Mouse (Mus musculus): ENCODE data around the gene Mthfd1l. TPM values are rescaled to one million over a fixed set of nuclear protein-coding genes. Genes with fewer than 3 reads are reported as not detected.

The Mthfd1l gene
- total RNA-seq, 2 experiments from 2014 or later = 0.27 to 0.40 TPM

DNA sequence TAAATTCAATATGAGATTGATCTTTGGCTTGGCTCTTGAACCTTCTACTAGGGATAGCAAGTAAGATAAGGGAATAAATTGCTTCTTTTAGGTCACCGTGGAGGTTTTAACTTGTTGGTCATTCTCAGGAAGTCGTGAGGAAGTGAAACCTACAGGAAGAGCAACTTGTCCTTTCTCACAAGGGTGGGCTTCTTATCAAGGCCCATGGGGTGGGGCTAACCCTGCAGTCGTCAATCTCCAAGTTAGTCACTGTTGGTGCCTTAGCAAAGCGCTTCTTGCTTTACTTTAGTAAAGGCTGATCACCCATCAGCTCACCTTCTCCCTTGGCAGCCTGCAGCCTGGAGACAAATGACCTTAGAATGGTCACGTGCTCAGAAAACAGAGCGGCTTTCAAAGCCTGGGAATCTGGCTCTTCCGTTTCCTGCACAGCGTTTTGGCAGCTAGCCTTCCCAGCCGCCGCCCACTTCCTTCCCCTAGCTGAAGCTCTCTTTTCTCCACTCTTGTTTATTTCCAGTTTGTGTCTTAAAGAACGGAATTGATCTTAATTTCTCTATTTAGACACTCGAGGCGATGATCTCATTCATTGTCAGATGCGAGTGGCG, 106.8 kb downstream of the Mthfd1l start:
- DNase-seq (ENCODE audit: low spot score) = peak; percentile 72

DNA sequence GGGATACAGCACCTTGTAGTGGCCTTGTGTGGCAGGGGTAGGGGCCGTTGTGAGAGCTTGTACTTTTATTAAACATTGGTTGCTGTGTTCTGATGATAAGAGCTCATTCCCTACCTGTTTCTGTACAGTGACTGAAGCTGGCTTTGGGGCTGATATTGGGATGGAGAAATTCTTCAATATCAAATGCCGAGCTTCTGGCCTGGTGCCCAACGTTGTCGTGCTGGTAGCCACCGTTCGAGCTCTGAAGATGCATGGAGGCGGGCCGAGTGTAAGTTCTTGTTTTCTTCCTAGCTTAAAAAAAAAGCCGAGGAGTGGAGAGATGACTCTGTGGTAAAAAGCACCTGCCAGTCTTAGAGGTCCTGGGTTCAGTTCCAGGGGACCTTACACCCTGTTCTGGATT, 110.7 kb downstream of the Mthfd1l start:
- no peak for DNase-seq (ENCODE audit: low spot score)

DNA sequence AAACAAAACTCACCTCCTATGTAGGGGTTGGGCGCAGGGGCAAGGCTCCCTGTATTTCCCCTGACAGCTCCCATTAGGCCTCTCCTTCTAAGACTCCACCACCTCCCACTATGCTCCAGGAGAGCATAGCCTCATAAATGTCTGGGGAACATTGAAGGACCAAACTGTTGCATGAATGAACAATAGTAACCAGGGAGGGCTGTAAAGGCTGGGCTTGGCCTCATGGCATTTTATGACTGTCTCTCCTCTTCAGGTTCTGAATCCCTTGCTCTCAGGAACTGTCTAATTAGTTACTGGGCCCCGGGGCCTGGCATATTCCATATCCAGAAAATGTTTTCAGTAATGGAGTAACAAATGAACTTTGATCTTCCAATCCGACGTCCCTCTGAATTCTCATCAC, 112.0 kb downstream of the Mthfd1l start:
- no peak for DNase-seq (ENCODE audit: low spot score)

DNA sequence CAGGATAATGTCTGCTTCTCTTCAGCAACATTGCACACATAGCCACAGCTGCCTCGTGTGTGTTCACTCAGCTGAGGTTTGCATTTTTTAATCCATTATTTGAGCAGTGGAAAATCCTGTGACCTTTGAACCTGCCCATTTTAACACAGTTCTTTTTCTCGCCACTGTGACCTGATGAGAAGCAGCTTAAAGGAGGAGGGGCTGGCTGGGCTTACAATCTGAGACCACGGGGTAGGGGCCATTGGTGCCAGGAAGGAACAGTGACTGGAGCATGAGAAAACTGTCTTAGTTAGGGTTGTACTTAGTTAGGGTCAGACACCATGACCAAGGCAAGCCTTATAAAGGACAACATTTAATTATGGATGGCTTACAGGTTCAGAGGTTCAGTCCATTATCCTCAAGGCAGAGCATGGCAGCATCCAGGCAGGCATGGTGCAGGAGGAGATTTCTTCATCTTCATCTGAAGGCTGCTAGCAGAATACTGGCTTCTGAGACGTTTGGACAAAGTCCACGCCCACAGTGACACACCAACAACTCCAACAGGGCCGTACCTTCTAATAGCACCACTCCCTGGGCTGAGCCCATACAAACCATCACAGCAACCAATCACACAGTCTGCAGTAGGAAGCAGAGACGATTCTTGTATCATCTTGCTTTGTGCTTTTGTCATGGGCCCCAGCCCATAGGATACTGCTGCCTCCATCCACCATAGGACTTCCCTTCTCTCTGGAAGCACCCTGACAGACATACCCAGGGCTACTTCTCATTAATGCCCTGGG, 112.6 kb downstream of the Mthfd1l start:
- no peak for DNase-seq (ENCODE audit: low spot score)

DNA sequence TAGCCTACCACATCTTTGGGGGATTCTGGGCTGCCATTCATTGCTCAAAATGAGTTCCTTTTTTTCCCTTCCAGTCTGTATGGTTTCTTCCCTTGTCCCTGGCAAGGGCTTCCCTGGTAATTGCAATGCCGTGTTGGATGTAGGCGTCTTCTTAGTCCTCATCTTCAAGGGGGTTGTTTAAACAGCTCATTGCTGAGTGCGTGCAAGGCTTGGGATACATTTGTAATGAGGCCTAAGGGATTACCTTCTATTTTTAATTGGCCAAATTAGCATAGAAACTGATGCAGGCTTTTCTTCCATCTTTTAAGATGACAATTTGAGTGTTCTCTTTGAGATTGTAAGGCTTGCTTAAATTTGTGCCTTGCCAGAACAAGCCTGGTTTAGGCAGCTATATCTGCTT, 114.6 kb downstream of the Mthfd1l start:
- DNase-seq (ENCODE audit: low spot score) = no peak

DNA sequence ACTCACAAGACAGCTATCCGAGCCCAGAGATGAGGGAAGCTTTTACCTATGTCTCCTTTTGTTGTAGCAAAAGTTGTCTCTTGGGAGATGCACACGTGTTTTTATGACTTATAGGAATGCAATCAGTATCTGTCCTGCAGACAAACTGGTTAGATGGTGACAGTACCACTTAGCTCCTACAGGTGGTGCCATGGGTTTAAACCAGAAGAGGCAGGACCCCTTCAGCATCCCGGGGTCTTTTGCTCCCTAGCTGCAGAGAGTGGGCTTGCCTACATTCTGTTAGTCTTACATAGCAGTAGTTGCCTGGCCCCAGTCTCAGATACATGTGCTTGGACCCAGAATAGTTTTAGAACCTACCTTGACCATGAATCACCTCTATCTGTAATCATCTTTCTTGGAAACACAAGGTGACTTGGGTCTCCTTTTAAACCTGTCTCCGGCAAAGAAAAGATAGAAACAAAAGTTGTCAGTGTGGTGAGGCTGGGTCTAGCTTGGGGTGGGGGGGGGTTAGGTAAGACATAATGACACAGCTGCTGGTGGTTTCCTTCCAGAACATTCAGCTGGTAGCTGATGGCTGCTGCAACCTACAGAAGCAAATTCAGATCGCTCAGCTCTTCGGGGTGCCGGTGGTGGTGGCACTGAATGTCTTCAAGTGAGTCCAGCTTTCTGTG, 116.0 kb downstream of the Mthfd1l start:
- no peak for DNase-seq (ENCODE audit: low spot score)

DNA sequence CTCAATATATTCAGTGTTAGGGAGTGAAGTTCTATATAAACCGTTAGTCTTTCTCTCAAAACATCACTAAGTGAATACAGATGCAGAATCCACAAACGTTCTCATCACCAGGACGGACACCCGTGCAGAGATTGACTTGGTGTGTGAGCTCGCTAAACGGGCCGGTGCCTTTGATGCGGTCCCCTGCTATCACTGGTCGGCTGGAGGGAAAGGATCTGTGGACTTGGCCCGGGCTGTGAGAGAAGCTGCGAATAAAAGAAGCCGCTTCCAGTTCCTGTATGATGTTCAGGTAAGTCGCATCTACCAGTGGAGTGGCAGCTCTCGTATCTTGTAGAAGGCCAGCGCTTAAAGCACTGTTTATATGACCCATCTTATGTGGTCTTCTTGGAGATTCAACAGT, 117.0 kb downstream of the Mthfd1l start:
- no peak for DNase-seq (ENCODE audit: low spot score)

DNA sequence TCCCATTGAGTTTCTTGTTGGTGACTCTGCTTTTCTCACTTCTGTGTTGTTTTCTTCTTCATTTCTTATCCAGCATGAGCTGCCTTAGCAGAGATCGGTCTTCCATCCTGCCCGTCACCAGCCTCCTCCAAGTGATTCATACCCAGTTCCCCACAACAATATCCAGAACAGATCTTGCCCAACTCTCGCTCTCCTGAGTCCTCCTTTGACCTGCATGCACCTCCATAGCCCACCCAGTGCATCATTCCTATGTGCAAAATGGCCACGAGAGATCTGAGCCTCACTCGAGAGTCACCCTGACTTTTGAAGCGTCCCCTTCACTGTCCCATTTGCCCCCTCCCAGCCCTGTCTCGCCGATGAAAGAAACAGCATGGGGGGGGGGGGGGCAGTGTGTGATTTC, 120.1 kb downstream of the Mthfd1l start:
- no peak for DNase-seq (ENCODE audit: low spot score)

DNA sequence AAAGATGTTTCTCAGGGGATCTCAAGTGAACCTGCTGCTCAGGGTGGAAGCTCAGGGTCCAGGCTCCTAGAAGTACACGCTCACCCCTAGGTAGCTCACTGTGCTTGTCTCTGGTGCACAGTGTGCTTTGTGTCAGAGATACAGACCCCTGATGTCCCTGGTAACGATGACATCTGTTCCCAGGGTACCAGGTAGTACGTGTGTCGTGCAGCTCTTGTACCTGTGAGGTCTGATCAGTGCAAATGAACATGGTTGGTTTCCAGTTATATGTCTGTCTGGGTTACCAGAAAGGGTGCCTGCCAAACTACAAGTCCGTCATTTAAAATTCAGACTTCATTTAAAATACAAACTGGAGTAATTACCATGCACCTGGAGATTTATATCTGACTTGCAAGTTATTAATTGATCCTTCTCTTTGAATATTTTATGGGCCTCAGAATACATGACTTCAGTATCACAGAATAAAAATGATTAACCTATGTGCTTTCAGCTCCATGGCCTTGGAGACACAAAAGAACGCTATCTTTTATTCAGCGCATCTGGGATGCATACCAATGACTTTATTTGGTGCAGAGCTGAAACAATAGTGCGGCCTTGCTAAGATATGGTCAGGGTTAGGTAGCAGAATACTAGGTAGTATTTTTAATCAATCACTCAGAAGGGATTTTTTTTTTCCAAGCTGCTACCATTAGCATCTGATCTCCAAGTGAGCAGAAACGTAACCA, 121.3 kb downstream of the Mthfd1l start:
- no peak for DNase-seq (ENCODE audit: low spot score)

DNA sequence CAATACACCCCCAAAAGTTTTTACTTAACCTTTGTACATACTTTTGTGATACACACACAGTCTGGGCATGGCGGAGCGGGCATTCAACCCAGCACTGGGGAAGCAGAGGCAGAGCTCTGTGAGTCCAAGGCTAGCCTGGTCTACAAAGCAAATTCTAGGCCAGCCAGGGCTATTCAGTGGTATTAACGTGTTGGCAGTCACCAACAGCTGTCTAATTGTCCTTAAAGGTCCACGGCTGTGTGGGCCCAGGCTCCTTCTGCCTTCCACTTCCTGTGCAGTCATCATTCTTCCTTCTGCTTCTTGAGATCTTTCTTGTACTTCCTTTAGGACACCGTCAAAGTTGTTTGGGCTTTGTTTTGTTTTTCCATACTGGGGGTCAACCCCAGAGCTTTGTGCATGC, 123.2 kb downstream of the Mthfd1l start:
- DNase-seq (ENCODE audit: low spot score) = no peak

DNA sequence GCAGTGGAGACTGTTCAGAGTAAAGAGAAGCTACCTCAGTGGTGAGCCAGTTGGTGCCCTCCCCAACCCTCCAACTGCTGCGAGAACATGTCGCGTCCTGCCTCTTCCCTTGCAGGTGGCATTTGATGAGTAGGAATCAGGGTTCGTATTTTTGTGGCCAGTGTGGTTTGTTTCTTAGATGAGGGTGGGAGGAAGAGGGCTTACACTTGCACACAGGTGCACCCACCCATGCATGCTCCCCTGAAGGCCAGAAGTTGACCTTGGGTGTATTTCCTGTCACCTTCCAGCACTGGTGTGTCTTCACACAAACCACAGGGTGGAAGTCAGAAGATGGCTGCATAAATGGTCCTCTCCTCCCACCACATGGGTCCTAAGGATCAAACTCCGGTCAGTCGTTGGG, 127.1 kb downstream of the Mthfd1l start:
- no peak for DNase-seq (ENCODE audit: low spot score)

DNA sequence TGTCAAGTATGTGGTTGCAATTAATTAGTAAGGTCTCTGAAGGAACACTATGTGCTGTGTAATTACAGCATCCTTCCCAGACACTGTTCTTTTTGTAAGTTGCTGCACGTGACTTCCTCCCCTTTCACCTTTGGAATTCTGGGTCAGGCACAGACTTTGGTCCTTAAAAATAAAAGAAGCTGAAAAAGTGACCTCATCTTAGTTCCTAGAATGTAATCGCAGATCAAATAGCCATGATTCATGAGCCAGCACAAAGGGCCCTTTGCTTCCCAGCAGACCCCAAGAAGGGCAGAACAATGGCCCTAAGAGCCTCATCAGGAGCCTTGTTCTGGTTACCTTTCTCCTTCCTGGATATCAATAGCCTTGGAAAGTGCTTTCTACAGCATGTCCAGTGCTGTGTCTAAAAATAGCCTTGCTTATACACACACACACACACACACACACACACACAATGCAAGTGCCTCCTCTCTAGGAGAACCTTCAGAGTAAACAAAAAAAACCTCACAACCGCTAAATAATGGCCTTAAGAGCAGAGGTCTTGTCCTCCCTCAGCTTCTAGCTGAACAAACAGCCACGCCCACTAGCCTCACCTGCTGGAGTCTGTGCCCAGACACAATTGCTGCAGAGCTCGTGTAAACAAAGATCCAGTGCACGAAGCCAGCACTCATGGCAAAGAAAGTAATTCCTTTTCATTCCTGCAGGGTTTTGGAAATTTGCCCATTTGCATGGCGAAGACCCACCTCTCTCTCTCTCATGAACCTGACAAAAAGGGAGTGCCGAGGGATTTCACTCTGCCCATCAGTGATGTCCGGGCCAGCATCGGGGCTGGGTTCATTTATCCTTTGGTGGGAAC, 133.0 kb downstream of the Mthfd1l start:
- no peak for DNase-seq (ENCODE audit: low spot score)

DNA sequence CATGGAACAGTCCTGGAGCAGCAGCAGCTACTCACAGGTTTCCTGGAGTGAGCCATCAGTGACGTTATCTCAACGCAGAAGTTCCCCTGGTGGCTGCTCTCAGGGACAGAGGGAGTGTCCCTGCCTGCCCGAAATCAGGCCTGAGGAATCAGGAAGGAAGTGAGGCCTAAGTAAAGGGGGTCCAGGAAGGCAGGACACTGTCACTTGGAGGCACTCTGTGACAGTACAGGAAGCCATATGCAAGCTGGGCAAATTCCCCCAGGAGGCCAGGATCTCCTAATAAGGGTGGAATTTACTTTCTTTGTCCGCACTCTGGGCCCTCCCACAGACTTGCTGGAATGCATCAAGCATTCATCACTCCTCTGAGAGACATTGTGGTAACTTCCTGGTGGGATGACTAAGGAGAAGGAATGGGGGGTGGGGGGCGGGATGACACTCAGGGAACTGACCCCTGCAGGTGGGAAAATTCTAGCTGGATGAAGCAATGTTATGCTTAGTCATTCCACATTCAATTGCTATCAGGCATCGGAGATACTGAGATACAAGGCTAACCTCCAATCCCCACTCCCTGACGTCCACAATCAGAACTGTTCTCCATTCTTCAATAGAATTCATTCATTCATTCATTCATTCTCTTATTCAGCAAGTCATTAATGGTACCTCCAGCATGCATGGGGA, 134.9 kb downstream of the Mthfd1l start:
- peak; percentile 26 for DNase-seq (ENCODE audit: low spot score)

DNA sequence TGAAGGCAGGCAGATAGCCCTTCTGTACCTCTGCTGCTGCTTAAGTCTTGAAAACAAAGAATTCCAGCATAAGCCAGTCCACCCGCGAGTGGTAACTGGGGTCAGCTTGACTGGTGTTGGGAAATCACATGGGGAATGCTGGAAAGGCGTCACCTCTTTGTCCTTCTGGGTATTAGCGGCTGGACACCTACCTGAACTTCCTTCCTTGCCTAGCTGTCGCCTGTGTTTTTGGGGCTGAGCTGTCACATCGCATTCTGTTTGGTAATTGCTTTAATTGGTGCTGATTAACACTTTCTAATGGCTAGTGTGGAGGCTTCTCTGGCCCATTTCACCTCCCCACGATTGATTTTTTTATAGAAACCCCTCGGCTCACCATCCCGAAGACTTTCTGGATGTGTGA, 135.5 kb downstream of the Mthfd1l start:
- no peak for DNase-seq (ENCODE audit: low spot score)

DNA sequence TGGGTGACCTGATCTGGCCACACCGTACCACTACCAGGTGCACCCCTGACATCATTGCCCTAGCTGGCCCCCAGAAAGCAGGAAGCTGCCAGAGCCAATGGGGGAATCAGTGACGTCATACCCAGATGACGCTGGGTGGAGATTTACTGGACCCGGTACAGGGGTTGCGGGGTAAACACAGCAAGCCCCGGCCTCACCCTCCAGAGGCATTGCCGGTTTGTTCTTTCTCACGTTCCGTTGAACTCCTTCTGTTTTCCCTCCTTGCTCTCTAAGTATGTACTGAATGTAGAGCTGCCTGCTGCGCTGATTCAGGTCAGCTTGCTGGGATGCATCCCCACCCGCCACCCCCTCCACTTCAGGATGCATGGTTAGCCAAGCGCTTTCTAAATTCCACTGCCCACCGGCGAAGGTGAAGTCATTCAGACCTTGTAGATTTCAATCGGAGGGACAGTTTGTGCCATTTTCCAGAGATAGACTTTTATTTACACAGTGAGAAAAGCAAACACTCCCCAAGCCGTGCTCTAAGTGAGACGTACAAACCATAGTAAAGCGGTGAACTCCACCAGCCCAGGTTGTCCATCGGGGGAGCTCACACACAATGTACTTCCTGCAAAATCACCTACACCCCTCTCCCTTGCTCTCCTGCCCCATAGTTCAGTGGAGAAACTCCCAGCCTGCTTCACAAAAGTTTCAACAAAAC, 138.3 kb downstream of the Mthfd1l start:
- no peak for DNase-seq (ENCODE audit: low spot score)

DNA sequence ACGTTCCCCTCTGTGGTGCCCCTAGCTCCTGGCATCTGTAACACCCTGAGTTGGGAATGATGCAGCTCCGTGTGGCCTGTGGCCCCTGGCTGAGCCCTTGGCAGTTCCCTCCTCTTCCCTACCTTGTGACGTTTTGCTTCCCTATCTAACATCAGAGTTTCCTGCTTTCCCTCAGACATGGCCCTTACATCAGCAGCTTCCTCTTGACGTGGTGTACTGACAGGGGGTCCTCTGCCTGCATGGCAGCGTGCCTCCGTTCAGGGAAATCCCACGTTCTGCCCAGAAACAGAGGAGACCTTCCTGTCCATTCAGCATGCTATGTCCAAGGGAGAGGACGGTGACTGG, 138.8 kb downstream of the Mthfd1l start:
- DNase-seq (ENCODE audit: low spot score) = no peak

DNA sequence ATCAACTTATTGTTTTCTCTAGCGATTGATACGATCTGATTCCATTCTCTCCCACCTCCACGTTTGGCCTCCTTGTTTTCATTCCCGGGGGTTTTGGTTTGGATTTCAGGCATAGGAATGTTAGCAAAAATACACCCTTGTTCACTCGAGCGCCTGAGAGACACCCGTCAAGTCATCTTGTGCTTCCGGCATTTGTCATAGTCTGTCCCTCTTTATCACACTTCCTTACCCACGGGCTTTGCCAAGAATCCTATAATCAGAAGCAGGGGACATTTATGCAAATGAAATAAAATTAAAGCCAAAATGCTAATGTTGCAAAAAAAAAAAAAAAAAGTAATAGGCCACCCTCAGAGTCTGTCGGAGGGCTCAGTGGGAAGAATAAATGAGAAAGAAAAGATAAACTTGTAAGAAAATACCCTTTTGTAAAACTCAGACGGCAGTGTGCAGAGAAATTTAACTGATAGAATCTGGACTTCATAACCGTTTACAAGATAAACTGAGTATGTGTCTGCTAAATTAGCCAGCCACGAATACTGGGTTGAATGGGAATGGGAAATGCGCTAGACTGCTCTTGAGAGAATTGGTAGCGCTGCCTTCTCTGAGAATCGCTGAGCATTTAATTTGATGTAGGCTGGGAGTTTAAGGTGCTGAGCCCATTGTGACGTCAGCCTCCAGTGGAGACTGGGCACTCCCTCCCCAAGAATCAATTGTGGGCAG, 139.9 kb downstream of the Mthfd1l start:
- no peak for DNase-seq (ENCODE audit: low spot score)

DNA sequence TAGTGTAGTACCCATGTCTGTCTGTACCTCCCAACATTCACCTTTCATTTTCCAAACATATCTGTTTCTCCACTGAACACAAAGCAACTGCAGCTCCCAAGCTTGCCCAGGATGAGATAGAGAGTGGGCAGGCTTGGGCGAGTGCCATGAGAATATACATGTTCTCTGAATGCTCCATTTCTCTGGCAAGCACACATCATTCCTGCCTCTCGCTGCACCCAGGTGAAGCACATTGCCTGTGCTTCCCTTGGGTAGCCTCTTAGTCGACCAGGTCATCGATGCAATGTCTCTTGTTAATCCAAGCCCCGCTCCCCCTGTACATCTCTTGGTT, 140.4 kb downstream of the Mthfd1l start:
- no peak for DNase-seq (ENCODE audit: low spot score)

DNA sequence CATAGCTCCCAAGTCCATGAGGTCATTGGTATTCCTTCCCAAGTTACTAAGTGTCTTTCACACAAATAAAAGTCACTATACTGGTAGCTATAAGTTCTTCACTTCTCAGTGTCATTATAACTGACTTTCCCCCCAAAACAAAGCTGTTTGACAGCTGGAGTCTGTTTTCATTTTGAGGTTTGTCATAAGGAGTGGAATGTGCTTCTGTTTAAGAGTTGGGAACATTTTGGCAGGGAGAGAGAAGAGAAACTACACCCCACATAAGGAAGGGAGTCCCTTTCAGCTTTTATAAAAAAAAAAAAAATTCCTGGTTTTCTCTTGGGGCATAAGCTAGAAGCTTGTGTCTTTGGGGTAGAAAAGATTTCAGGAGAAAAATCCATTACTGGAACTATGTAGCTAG, 143.7 kb downstream of the Mthfd1l start:
- no peak for DNase-seq (ENCODE audit: low spot score)

DNA sequence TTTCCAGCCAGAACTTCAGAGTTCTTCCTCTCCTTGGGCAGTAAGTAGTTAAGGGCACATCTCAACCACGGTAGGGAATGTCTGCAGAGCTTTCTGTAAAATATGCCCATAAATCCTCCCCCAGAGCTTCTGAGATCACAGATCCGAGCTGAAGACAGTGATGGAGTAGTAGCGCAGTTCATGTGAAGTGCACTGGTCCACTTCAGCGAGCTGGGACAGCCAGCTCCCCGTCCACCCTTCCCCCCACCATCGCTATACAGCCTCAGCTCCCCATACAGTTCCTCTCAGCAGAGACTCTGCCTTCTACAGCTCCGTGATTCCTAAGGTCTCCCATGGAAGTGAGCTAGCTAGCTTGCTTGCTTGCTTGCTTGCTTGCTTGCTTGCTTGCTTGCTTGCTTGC, 144.2 kb downstream of the Mthfd1l start:
- DNase-seq (ENCODE audit: low spot score) = no peak

All from gastrocnemius, adult 18-20 months (tissue).